In the genomic region with DNA sequence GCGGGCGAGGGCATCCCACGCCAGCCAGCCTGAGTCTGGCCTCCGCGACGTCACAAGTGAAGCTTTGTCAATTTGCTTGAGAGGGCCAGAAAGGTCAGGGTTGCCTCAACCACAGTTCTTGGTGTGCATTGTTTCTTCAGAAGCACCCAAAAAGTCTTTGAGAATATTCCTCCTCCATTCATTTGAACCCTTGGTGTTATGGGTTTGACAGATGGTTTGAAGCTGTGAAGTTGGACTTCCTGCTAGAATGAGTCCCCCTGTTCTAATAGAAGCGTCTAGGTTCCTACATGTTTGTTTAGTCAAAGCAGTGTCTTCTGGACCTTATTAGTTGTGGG, we compare ENCODE assay signal across 8 mouse cellular contexts. TPM values are rescaled to one million over a fixed set of nuclear protein-coding genes. Genes with fewer than 3 reads are reported as not detected.
DNase-seq lines count a peak whose midpoint lies in the region; ATAC-seq and TF ChIP-seq lines count a peak whose summit lies in the region.

No protein-coding gene starts in this region.

- peaks cover 10% of the 10 kb centered on the region for H3K27me3 ChIP-seq in erythroblast, embryonic 14.5 days (ENCODE audit: control insufficient read depth)
- no peaks in the 10 kb centered on the region for H3K27me3 ChIP-seq in spleen, adult 2 months (ENCODE audit: control insufficient read depth, insufficient read depth, low read length)
- H3K27me3 ChIP-seq in liver, embryonic 13.5 days, result no peaks in the 10 kb centered on the region

- H3K4me1 ChIP-seq in erythroblast, embryonic 14.5 days (ENCODE audit: control insufficient read depth), result peaks cover 11% of the 10 kb centered on the region
- H3K4me1 ChIP-seq in spleen, adult 2 months (ENCODE audit: control insufficient read depth, insufficient read depth, insufficient read length), result peaks cover 3% of the 10 kb centered on the region
- H3K4me1 ChIP-seq in liver, embryonic 13.5 days (replicated peaks), result peaks cover 19% of the 10 kb centered on the region

- 0 out of 2 replicates have a peak overlapping the region, but pooled peaks have one; percentile 20 for H3K27ac ChIP-seq in spleen, adult 2 months (ENCODE audit: insufficient read depth, low read length)
- no peak overlapping the region for H3K27ac ChIP-seq in liver, embryonic 13.5 days

- WGBS in spleen, adult 2 months, result 5% methylated on average over 7 of the region's 7 CpGs
- WGBS in liver, embryonic 13.5 days (ENCODE audit: insufficient replicate concordance), result 10% methylated on average over 7 of the region's 7 CpGs

- no peak for TF ChIP-seq POLR2A in spleen, adult 2 months (IDR thresholded peaks at IDR 0.05; ENCODE audit: low read depth, low read length)

- DNase-seq in spleen, adult 2 months (ENCODE audit: low read depth in 1 of 2, low spot score in 2 of 2), result peak in 1 of 2 experiments; percentile 14
- DNase-seq in spleen, postnatal 36 days (ENCODE audit: low spot score in 2 of 2), result no peak
- DNase-seq in liver, embryonic 13.5 days, result no peak
- DNase-seq in right cerebral cortex, postnatal 25 days, result no peak
- no peak for DNase-seq in adrenal gland, adult 2 months
- no peak for DNase-seq in layer of hippocampus, adult 11-12 months (ENCODE audit: low spot score)

- H3K4me2 ChIP-seq in liver, embryonic 13.5 days, result peak overlapping the region; percentile 86

- no peak for ATAC-seq in erythroblast, adult 5-6 weeks (replicated peaks; ENCODE audit: low FRiP score, poor library complexity, severe bottlenecking)
- ATAC-seq in liver, embryonic 13.5 days (ENCODE audit: low read depth), result no peak

- H3K9me3 ChIP-seq in erythroblast, embryonic 14.5 days (ENCODE audit: control insufficient read depth, low read length), result no peaks in the 10 kb centered on the region
- no peaks in the 10 kb centered on the region for H3K9me3 ChIP-seq in liver, embryonic 13.5 days (replicated peaks)

- peak overlapping the region; percentile 71; the same call in 1 of the 2 replicates for H3K9ac ChIP-seq in liver, embryonic 13.5 days

- no peak for TF ChIP-seq CTCF in spleen, adult 2 months (IDR thresholded peaks at IDR 0.05; ENCODE audit: extremely low read depth, insufficient read depth, insufficient read length, insufficient replicate concordance)

- H3K36me3 ChIP-seq in erythroblast, embryonic 14.5 days (ENCODE audit: control insufficient read depth), result no peaks in the 10 kb centered on the region
- no peaks in the 10 kb centered on the region for H3K36me3 ChIP-seq in spleen, adult 2 months (ENCODE audit: control insufficient read depth, insufficient read depth, low read length)
- H3K36me3 ChIP-seq in liver, embryonic 13.5 days, result no peaks in the 10 kb centered on the region

- H3K4me3 ChIP-seq in erythroblast, embryonic 14.5 days (replicated peaks), result peak overlapping the region; percentile 64
- peak overlapping the region; percentile 73; the same call in 1 of the 2 replicates for H3K4me3 ChIP-seq in spleen, adult 2 months (ENCODE audit: extremely low read depth, insufficient read depth, insufficient read length)
- H3K4me3 ChIP-seq in liver, embryonic 13.5 days (replicated peaks), result peak overlapping the region; percentile 66

RNA-seq across cellular contexts. Expression of gene Inpp1, which starts 0.3 kb away (rescaled TPM):
- polyA plus RNA-seq in erythroblast, embryonic 14.5 days (2012), result 0.01 TPM in 2 replicates
- total RNA-seq in erythroblast, adult 5-6 weeks (2015; ENCODE audit: low replicate concordance), result 2.7 and 4.6 TPM in 2 replicates
- total RNA-seq in erythroblast, adult 5-6 weeks (2017; ENCODE audit: low replicate concordance), result 5.2 and 6.5 TPM in 2 replicates
- 11.3 and 12.1 TPM in 2 replicates for polyA plus RNA-seq in spleen, adult 2 months (2012; rRNA removed)
- 3.3 and 3.7 TPM in 2 replicates for polyA plus RNA-seq in liver, embryonic 13.5 days (2015; fragmentation: Nextera tagmentation; extraction: Ambion mirVana)
- total RNA-seq in adrenal gland, adult 2 months (2021), result 10 to 100 TPM; 20.9 to 21.4 TPM
- polyA plus RNA-seq in adrenal gland, adult 2 months (2012; rRNA removed), result 4.3 TPM in 2 replicates

RNA-seq across cellular contexts. Expression of gene Hibch, which starts 26.9 kb away (rescaled TPM):
- polyA plus RNA-seq in erythroblast, embryonic 14.5 days (2012), result 0.10 TPM in 1 of 2 replicates, not detected in the other
- 14.2 and 15.5 TPM in 2 replicates for total RNA-seq in erythroblast, adult 5-6 weeks (2015; ENCODE audit: low replicate concordance)
- total RNA-seq in erythroblast, adult 5-6 weeks (2017; ENCODE audit: low replicate concordance), result 16.9 and 20.4 TPM in 2 replicates
- 7.4 and 7.6 TPM in 2 replicates for polyA plus RNA-seq in spleen, adult 2 months (2012; rRNA removed)
- polyA plus RNA-seq in liver, embryonic 13.5 days (2015; fragmentation: Nextera tagmentation; extraction: Ambion mirVana), result 18.6 and 21.9 TPM in 2 replicates
- 10 to 100 TPM; 62.0 to 95.2 TPM for total RNA-seq in adrenal gland, adult 2 months (2021)
- 37.3 and 50.8 TPM in 2 replicates for polyA plus RNA-seq in adrenal gland, adult 2 months (2012; rRNA removed)
